Mouse (Mus musculus) bone marrow macrophage, adult 2 months (primary cell): ENCODE measurements around the gene Pole4.
"Not testable (repeated sequence)": the region's sequence is repeated elsewhere in the genome, so short reads cannot be mapped to it uniquely, and the experiment has no call there.

Source experiments
- CTCF ChIP-seq: IDR thresholded peaks from 2 replicates; pipeline ENCODE4 v1.5.1; 2012; ENCODE audit warnings: low read depth, mild to moderate bottlenecking, low read length, moderate library complexity
- POLR2A ChIP-seq: IDR thresholded peaks from 2 replicates; pipeline ENCODE4 v1.6.1; 2012; ENCODE audit warnings: mild to moderate bottlenecking, low read depth, low read length, borderline replicate concordance

DNA sequence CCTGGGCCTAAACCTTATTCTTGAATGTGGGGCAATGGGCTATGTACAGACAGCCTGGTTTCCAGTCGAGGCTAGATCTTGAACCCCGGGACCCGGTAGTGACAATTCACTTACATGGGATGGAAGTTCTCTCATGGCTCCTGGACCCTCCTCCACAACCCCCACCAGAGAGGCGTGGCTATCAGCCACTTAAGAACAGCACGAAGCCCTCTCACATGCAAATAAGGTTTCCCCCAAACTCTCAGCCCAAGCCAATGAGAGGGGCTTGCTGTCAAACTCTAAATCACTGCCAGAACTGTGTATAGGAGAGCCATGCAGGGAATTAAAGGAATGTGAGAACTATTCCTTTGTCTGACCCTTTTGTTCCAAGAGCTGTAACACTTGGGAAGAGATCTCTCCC is 16.6 kb downstream of the Pole4 start:
- not testable (repeated sequence) for TF ChIP-seq CTCF, POLR2A
